Mouse (Mus musculus) bone marrow macrophage, adult 2 months (primary cell): ENCODE measurements around the gene Rln3.

Experiments
- CTCF ChIP-seq: IDR thresholded peaks from 2 replicates; pipeline ENCODE4 v1.5.1; 2012; ENCODE audit warnings: low read depth, mild to moderate bottlenecking, low read length, moderate library complexity
- POLR2A ChIP-seq: IDR thresholded peaks from 2 replicates; pipeline ENCODE4 v1.6.1; 2012; ENCODE audit warnings: mild to moderate bottlenecking, low read depth, low read length, borderline replicate concordance

DNA sequence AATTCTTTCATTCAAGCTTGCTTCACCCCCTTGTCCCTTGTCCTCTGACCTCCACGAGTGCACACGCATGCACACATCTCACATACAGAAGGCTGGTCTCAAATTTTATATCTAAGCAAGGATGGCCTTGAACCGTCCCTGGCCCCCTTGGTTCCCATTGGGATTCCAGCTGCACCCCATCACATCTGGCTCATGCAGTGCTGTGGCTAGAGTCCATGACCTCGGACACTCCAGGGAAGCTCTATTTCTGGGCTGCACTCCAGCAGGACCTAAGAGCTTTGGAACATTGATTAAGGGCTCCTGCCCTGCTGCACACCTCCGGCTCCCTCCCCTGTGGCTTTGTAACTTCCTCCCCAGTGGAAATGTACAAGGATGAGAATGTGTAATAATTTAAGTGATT, 6.8 kb downstream of the Rln3 start:
- no peak for TF ChIP-seq CTCF
- no peak for TF ChIP-seq POLR2A
